12 mouse cellular contexts compared by ENCODE assay signal in the genomic region with DNA sequence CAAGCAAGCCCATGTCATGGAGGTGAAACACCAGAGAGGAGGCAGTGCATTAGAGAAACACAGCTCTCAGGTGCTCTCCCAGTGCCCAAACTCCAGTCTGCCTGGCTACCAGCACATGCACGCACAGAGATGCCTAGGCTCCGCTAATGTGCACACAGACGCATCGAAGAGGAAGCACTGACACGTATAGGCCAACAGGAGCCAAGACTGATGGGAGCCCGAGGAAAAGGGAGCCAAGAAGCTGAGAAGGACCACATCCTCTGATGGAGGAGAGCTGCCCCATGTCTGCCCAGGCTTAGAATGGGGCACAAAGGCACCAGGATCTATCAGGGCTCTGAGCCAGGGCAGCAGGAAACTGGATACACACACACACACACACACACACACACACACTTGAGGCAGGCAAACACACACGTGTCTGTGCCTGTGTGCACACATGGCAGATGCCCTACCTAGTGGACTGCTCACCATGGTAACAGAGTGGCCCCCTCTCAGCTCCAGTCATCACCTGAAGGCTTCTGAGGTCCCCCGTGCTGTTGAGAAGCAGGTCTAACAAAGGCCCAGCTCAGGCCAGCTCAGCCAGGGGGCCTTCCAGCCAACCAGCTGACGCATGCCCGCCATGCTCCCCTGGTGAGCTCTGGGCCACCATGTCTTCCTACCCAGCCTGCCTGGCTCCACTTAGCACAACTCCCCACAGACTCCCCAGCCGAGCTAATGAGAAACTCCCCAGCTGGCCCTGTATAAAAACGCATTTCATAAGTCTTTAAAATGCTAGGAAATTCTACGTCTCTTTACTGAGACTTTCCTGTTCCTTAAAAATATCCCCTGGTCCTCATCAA.
A peak's percentile ranks its signal among the peaks of the same experiment; 100 is the strongest.
DNase-seq lines count a peak whose midpoint lies in the region; ATAC-seq lines count a peak whose summit lies in the region.
"Had no signal": no experiment of that assay in that cellular context is flagged by ENCODE, and none has a peak within 500 bp of the region (broad histone marks: within the 10 kb centered on the region; RNA-seq: fewer than 3 reads in every experiment).

No protein-coding gene starts in this region.

- ATAC-seq in intestine, embryonic 14.5 days (replicated peaks; ENCODE audit: low FRiP score, low TSS enrichment, low read depth) = no peak
- no peak for ATAC-seq in intestine, embryonic 15.5 days
- ATAC-seq in forebrain, embryonic 12.5 days (ENCODE audit: low FRiP score) = peak; percentile 42
- peak; percentile 39; the same call in 1 of the 2 replicates for ATAC-seq in neural tube, embryonic 14.5 days (ENCODE audit: low read depth)
- no peak for ATAC-seq in heart, embryonic 12.5 days (ENCODE audit: insufficient number of reproducible peaks, low FRiP score)
- ATAC-seq: Patski had no signal

- H3K4me3 ChIP-seq in intestine, embryonic 14.5 days (ENCODE audit: low read depth, low read length) = no peak overlapping the region
- H3K4me3 ChIP-seq in intestine, embryonic 15.5 days (replicated peaks) = no peak overlapping the region
- no peak overlapping the region for H3K4me3 ChIP-seq in forebrain, embryonic 12.5 days (replicated peaks)
- no peak overlapping the region for H3K4me3 ChIP-seq in limb, embryonic 10.5 days
- no peak overlapping the region for H3K4me3 ChIP-seq in neural tube, embryonic 14.5 days (ENCODE audit: low read depth, low read length)
- H3K4me3 ChIP-seq in heart, embryonic 12.5 days = no peak overlapping the region
- H3K4me3 ChIP-seq: megakaryocyte, embryonic 14.5 days had no signal

- no peak overlapping the region for H3K4me2 ChIP-seq in intestine, embryonic 14.5 days (ENCODE audit: low read length)
- no peak overlapping the region for H3K4me2 ChIP-seq in intestine, embryonic 15.5 days (replicated peaks)
- H3K4me2 ChIP-seq in forebrain, embryonic 12.5 days = no peak overlapping the region
- H3K4me2 ChIP-seq in neural tube, embryonic 14.5 days (ENCODE audit: low read depth, low read length) = no peak overlapping the region
- no peak overlapping the region for H3K4me2 ChIP-seq in heart, embryonic 12.5 days

- H3K9ac ChIP-seq in intestine, embryonic 14.5 days (ENCODE audit: low read length) = no peak overlapping the region
- no peak overlapping the region for H3K9ac ChIP-seq in intestine, embryonic 15.5 days
- H3K9ac ChIP-seq in forebrain, embryonic 12.5 days = no peak overlapping the region
- H3K9ac ChIP-seq in neural tube, embryonic 14.5 days (replicated peaks; ENCODE audit: low read depth, low read length) = no peak overlapping the region
- H3K9ac ChIP-seq in heart, embryonic 12.5 days = no peak overlapping the region
- H3K9ac ChIP-seq: liver, embryonic 14.5 days had no signal

- 67% methylated on average over 13 of the region's 13 CpGs for WGBS in intestine, embryonic 14.5 days
- WGBS in intestine, embryonic 15.5 days = 65% methylated on average over 13 of the region's 13 CpGs
- 60% methylated on average over 13 of the region's 13 CpGs for WGBS in forebrain, embryonic 12.5 days
- 76% methylated on average over 13 of the region's 13 CpGs for WGBS in limb, embryonic 10.5 days
- 55% methylated on average over 13 of the region's 13 CpGs for WGBS in neural tube, embryonic 14.5 days
- WGBS in heart, embryonic 12.5 days = 67% methylated on average over 13 of the region's 13 CpGs

- H3K9me3 ChIP-seq in intestine, embryonic 14.5 days (ENCODE audit: control insufficient read depth, low read length) = no peaks in the 10 kb centered on the region
- H3K9me3 ChIP-seq in intestine, embryonic 15.5 days = no peaks in the 10 kb centered on the region
- no peaks in the 10 kb centered on the region for H3K9me3 ChIP-seq in forebrain, embryonic 12.5 days
- no peaks in the 10 kb centered on the region for H3K9me3 ChIP-seq in limb, embryonic 10.5 days (replicated peaks)
- H3K9me3 ChIP-seq in neural tube, embryonic 14.5 days (ENCODE audit: control insufficient read depth, low read length) = no peaks in the 10 kb centered on the region
- H3K9me3 ChIP-seq in heart, embryonic 12.5 days (replicated peaks) = no peaks in the 10 kb centered on the region
- H3K9me3 ChIP-seq: megakaryocyte, embryonic 14.5 days had no signal

- H3K36me3 ChIP-seq in intestine, embryonic 14.5 days (ENCODE audit: control insufficient read depth, insufficient read depth, low read length) = no peaks in the 10 kb centered on the region
- no peaks in the 10 kb centered on the region for H3K36me3 ChIP-seq in intestine, embryonic 15.5 days
- H3K36me3 ChIP-seq in forebrain, embryonic 12.5 days (replicated peaks) = no peaks in the 10 kb centered on the region
- no peaks in the 10 kb centered on the region for H3K36me3 ChIP-seq in limb, embryonic 10.5 days
- H3K36me3 ChIP-seq in neural tube, embryonic 14.5 days (ENCODE audit: control insufficient read depth, insufficient read depth, low read length) = no peaks in the 10 kb centered on the region
- no peaks in the 10 kb centered on the region for H3K36me3 ChIP-seq in heart, embryonic 12.5 days

- no peak for DNase-seq in intestine, embryonic 14.5 days (ENCODE audit: low spot score)
- DNase-seq in limb, embryonic 10.5 days (ENCODE audit: low spot score) = no peak
- no peak for DNase-seq in frontal cortex, postnatal 10 days (ENCODE audit: low spot score in 2 of 2)
- DNase-seq in T-cell, adult 2 months (ENCODE audit: low spot score) = no peak
- DNase-seq: kidney, adult 2 months had no signal

- peaks cover 23% of the 10 kb centered on the region for H3K4me1 ChIP-seq in intestine, embryonic 14.5 days (replicated peaks; ENCODE audit: control insufficient read depth, insufficient read depth, low read length)
- peaks cover 16% of the 10 kb centered on the region; the same call in 1 of the 2 replicates for H3K4me1 ChIP-seq in intestine, embryonic 15.5 days (replicated peaks)
- peaks cover 62% of the 10 kb centered on the region for H3K4me1 ChIP-seq in forebrain, embryonic 12.5 days
- peaks cover 76% of the 10 kb centered on the region for H3K4me1 ChIP-seq in limb, embryonic 10.5 days
- peaks cover 36% of the 10 kb centered on the region for H3K4me1 ChIP-seq in neural tube, embryonic 14.5 days (ENCODE audit: control insufficient read depth, insufficient read depth, low read length)
- H3K4me1 ChIP-seq in heart, embryonic 12.5 days (replicated peaks) = peaks cover 51% of the 10 kb centered on the region

- H3K27ac ChIP-seq in intestine, embryonic 14.5 days (ENCODE audit: low read depth) = 0 out of 2 replicates have a peak overlapping the region, but pooled peaks have one; percentile 14
- H3K27ac ChIP-seq in intestine, embryonic 15.5 days = no peak overlapping the region
- peak overlapping the region; percentile 54 for H3K27ac ChIP-seq in forebrain, embryonic 12.5 days
- H3K27ac ChIP-seq in limb, embryonic 10.5 days = peak overlapping the region; percentile 74
- no peak overlapping the region; the same call in 1 of the 2 replicates for H3K27ac ChIP-seq in neural tube, embryonic 14.5 days (ENCODE audit: low read depth, low read length)
- no peak overlapping the region for H3K27ac ChIP-seq in heart, embryonic 12.5 days (ENCODE audit: poor library complexity, severe bottlenecking)
- H3K27ac ChIP-seq: liver, embryonic 14.5 days had no signal

- no peaks in the 10 kb centered on the region for H3K27me3 ChIP-seq in intestine, embryonic 14.5 days (replicated peaks; ENCODE audit: control insufficient read depth, insufficient read depth, low read length)
- no peaks in the 10 kb centered on the region for H3K27me3 ChIP-seq in intestine, embryonic 15.5 days (replicated peaks)
- H3K27me3 ChIP-seq in forebrain, embryonic 12.5 days = no peaks in the 10 kb centered on the region
- H3K27me3 ChIP-seq in limb, embryonic 10.5 days (ENCODE audit: low read depth, poor library complexity, severe bottlenecking) = no peaks in the 10 kb centered on the region
- no peaks in the 10 kb centered on the region for H3K27me3 ChIP-seq in neural tube, embryonic 14.5 days (ENCODE audit: control insufficient read depth, insufficient read depth, low read length)
- no peaks in the 10 kb centered on the region for H3K27me3 ChIP-seq in heart, embryonic 12.5 days (replicated peaks)

Comparison
In these comparisons a context has a peak if more than half of its experiments do, and no peak if none do; other contexts are left out.
1. H3K27ac ChIP-seq: peak in intestine, embryonic 14.5 days (single experiment), forebrain, embryonic 12.5 days (single experiment) and limb, embryonic 10.5 days (single experiment); none in intestine, embryonic 15.5 days (single experiment), neural tube, embryonic 14.5 days (single experiment) and heart, embryonic 12.5 days (single experiment).
2. ATAC-seq: peak in forebrain, embryonic 12.5 days (single experiment) and neural tube, embryonic 14.5 days (single experiment); none in intestine, embryonic 14.5 days (single experiment), intestine, embryonic 15.5 days (single experiment) and heart, embryonic 12.5 days (single experiment).